Mouse (Mus musculus): ENCODE measurements around the gene Lgmn. TPM values are rescaled to one million over a fixed set of nuclear protein-coding genes. Genes with fewer than 3 reads are reported as not detected.
A peak's percentile ranks its signal among the peaks of the same experiment; 100 is the strongest.

The Lgmn gene
- total RNA-seq, 2 experiments from 2014 or later: 101 to 114 TPM

DNA sequence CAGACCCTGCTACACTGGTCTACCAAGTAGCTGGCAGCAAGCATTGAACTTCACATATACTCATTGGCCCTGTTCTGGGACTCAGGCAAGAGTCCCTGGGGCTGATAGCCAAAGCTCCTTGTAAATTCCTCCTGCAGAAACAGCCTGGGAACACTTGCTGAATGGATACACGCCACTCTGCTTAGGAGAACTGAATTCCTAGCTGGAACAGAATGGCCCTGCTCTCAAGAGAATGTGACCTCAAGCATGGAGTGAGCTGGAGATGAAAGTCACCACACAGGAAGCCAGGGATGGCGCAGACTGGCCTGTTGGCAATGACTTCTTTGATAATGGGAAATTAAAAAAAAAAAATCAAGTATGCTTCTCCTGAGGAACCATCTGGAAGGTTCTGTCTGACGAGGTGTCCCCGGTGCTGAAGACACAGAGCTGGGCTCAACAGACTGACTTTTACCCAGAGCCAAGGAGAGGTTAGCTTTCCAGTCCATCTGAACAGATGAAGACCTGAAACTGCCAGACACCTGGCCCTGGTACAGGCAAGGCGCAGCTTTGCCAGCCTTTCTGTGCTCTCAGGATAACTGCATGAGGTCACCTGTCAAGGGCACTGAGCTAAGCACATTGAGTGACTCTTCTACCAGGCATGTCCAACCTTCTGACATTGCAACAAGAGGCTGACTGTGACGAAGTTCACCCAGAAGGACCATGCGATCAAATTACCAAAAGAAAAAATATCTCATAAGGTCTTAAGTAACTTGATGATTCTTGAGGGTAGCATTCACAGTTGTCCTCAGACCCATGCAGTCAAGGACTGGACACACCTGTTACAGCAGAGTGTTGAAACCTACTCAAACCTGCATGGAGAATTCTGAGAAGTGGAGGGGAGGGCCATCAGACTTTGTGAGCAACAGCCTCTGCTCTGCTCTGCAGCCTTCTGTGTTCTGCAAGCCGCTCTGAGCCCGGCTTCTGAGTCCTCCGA, 78.1 kb downstream of the Lgmn start:
- DNase-seq (ENCODE audit: low spot score in 2 of 2): no peak
- intact Hi-C loops (cut with DNase I): no loop called here

DNA sequence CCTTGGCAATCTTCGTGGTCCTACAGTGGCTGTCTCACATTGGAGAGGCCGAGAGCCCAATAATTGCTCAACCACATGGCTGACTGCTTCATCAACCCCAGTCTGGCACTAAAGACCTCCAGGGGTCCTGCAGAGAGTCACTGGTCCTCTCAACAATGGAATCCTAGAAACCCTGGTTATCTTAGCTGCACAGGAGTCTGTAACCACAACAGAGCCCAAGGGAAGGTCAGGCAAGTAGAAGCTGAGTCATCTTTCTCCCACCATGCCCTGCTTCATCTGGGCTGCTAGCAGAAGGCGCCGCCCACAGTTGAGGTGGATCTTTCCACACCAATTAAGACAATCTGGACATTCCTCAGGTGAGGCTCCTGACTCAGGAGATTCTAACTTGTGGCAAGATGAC, 80.2 kb downstream of the Lgmn start:
- intact Hi-C loops (cut with DNase I): no loop called here
- DNase-seq (ENCODE audit: low spot score in 2 of 2): no peak

- DNase-seq (ENCODE audit: low spot score in 2 of 2): no peak
- intact Hi-C loops (cut with DNase I): no loop called here
Observed at GRCm38 (mm10) chr12:102356781-102357180, 82.8 kb downstream of the Lgmn start.

DNA sequence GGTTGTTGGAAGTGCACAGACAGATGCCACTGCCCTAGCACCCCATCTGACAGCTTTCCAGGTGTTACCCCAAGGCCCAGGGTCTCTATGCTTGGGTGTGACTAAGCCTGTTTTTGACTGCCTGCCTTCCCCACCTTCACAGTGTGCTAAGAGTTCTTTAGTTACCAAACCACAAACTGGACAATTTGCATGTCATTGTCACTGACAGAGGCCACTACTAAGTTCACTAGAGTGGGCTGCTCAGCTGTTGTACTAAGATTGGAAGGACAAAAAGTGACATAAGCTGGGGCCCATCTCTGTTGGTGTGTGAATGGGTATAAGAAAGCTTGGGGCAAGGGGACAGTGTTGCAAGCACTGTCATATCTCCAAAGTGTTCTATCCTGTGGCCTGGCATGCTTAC, 83.8 kb downstream of the Lgmn start:
- intact Hi-C loops (cut with DNase I): no loop called here
- no peak for DNase-seq (ENCODE audit: low spot score in 2 of 2)

GRCm38 (mm10) chr12:102354126-102354984, 85.3 kb downstream of the Lgmn start:
- intact Hi-C loops (cut with DNase I): no loop called here
- DNase-seq (ENCODE audit: low spot score in 2 of 2): no peak

GRCm38 (mm10) chr12:102350997-102351396, 88.6 kb downstream of the Lgmn start:
- intact Hi-C loops (cut with DNase I): no loop called here

DNA sequence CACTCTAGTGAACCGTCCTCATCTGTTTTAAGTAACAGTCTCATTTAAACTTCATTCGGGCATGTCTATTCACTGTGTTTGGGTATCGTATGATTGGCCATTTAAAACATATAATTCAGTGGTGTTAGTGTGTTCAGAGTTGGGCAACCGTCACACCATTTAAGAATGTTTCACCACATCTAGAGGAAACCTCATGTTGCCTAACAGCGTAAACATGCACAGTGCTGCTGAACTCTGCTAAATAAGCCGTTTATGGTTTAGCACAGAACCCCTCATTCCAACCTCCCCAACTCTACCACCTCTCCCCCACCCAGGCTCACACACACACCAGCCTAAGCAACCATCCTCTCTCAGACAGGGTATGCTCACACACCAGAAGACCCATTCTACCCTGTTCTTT, 91.2 kb downstream of the Lgmn start:
- DNase-seq (ENCODE audit: low spot score in 2 of 2): no peak
- intact Hi-C loops (cut with DNase I): no loop called here

More at GRCm38 (mm10) chr12:102350997-102351396, 88.6 kb downstream of the Lgmn start:
- DNase-seq (ENCODE audit: low spot score in 2 of 2): no peak

GRCm38 (mm10) chr12:102346507-102346906, 93.1 kb downstream of the Lgmn start:
- intact Hi-C loops (cut with DNase I): no loop called here
- DNase-seq (ENCODE audit: low spot score in 2 of 2): peak in 1 of 2 experiments; percentile 17

GRCm38 (mm10) chr12:102345031-102345815, 94.4 kb downstream of the Lgmn start:
- DNase-seq (ENCODE audit: low spot score in 2 of 2): no peak
- intact Hi-C loops (cut with DNase I): no loop called here

Other genes starting within 250 kb of the Lgmn start
- 1 to 10 TPM; 3.5 to 4.4 TPM for gene Rin3, start 156.8 kb downstream of the Lgmn start, total RNA-seq (2021)
- gene Golga5, start 29.3 kb upstream of the Lgmn start, total RNA-seq (2021): 10 to 100 TPM; 29.1 to 29.5 TPM
- gene Chga, start 115.2 kb upstream of the Lgmn start, total RNA-seq (2021): 100 to 1,000 TPM; 168 to 185 TPM

All from left cerebral cortex, postnatal 36 days (tissue).